Mouse (Mus musculus) cerebral cortex, adult 2 months (tissue): ENCODE measurements around the gene Eml2.

Experiments
- WGBS: fragments of 180-500 bp; shearing (Covaris S2); methylation state at CpG from one replicate; pipeline ENCODE4 v1.1.7; 2018; 5-methylcytosine and 5-hydroxymethylcytosine counted together

Gene Eml2

DNA sequence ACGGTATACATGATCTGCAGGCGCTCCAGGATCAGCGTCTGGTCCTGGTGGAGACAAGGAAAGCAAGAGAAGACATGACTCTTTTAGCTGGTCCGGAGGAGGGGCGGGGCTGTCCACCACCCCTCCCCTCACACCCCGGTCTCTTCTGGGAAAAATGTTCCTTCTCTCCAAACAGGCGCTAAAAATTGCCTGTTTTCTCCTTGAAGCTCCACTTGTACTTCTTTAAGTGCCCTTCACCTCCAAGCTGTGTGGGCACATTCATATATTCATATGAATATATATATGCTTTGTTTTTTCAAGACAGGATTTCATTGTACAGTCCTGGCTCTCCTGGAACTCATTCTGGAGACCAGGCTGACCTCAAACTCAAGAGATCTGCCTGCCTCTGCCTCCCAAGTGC lies 13.3 kb upstream of the Eml2 start:
- WGBS, result 84% methylated on average over 7 of the region's 7 CpGs

DNA sequence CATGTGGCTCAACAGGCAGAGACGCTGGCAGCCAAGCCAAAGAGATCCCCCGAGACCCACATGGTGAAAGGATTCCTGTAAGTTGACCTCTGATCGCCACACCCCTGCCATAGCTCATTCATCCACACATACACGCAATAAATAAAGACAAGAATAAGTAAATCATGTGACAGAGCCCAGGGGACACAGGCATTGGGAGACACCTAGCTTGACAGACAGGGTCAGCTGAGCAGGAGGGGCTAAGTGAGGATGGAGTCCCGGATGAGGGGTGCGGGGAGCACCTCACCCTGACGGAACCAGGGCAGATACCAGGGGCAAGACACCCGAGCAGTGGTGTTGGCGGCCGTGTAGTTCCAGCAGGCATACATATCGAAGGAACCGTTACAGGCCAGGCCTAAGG lies 12.5 kb upstream of the Eml2 start:
- WGBS, result 66% methylated on average over 12 of the region's 12 CpGs

GRCm38 (mm10) chr7:19164189-19164588 lies 12.0 kb upstream of the Eml2 start:
- WGBS, result 15% methylated on average over 6 of the region's 6 CpGs

DNA sequence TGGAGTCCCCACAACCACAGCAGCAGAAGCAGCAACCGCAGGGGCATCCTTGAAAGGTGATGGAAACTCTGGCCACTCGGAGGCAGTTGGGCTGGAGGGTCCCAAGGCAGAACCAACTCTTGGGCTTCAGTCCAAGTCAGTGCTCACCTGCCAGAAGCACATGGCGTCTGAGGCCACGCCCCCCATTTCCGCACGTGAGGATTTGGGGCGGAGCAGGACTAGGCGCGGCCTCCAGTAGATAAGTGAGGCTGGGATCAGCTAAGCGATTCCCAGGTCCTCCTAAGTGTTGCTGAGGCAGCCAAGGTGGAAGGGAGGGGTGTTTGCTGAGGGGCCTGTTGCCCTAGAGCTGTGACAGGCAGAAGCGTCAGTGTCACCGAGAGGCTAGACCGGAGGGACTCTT lies 11.2 kb upstream of the Eml2 start:
- whole genome bisulfite sequencing, result 37% methylated on average over 13 of the region's 13 CpGs

DNA sequence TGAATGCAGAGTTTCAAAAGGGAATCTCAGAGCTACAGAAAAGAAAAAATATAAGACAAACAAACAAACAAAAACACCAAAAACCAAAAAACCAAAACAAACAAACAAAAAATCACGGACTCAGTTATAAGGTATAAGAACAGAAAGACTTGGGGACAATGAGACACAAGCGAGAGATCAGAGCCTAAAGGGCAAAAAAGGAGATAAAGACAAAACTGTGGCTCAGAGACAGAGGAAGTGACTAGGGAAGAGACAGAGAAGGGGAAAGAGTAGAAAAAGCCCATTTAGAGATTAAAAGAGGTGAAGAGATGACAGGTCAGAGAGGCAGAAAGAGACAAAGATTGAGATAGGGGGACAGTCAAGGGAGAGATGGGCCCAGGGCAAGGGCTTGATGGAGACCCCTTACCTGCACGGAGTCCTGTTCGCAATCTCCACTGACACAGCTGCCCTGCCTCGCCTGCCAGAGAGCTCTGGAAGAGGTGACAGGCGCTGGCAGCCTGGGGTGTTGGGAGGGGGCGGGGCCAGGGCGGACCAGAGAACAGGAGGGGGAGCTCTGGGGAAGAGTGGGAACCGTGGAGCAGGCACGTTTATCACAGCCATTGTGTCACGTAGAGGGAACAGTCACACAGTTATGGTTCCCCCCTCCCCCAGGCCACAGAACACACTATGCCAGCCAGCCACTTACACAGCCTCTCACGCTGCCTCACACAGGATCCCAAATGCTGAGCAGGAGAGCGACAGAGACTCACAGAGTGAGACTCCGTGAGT lies 10.4 kb upstream of the Eml2 start, which contains the start of gene Gipr:
Gene Gipr, minus strand, starts transcription at position 472 of the 768 bp plus-strand sequence.
- WGBS, result 19% methylated on average over 14 of the region's 14 CpGs

DNA sequence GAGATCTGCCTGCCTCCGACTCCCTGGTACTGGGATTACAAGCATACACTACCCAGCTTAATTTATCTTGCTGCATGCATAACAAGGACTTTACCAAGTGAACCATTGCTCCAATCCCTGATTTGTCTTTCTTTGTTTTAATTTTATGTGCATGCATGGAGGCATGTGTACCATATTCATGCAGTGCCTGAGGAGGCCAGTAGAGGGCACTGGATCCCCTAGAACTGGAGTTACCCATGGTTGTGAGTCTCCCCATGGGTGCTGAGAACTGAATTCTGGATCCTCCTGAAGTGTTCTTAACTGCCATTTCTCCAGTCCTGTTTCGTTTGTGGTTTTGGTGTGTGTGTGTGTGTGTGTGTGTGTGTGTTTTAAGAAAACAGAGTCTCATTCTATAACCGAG lies 9.2 kb upstream of the Eml2 start:
- 86% methylated on average over 3 of the region's 3 CpGs for WGBS

- WGBS, result 41% methylated on average over 10 of the region's 10 CpGs
Measured at GRCm38 (mm10) chr7:19169506-19169905, 6.7 kb upstream of the Eml2 start.

- 17% methylated on average over 8 of the region's 8 CpGs for WGBS
Measured at GRCm38 (mm10) chr7:19170142-19170541, 6.1 kb upstream of the Eml2 start.

DNA sequence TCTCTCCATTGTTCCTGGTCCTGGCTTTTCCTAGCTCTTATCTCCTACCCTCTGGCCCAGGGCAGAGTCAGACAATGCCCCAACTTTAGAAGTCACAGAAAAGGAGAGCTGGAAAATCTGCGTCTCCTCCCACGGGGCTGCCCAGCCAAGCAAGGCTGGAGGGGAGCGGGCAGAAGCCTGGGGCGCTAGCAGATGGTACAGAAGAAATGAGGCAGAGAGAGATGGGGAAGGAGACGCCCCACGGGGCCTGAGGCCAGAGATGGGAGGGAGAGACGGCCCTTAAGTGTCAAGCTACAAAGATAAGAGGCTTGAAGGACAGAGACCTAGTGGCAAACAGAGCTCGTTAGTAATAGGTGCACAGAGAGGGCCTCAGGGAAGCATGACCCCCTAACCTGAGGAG lies 4.4 kb upstream of the Eml2 start:
- WGBS, result 33% methylated on average over 8 of the region's 8 CpGs

- WGBS, result under 1% methylated on average over 17 of the region's 17 CpGs
Measured at GRCm38 (mm10) chr7:19172874-19173273, 3.3 kb upstream of the Eml2 start.

DNA sequence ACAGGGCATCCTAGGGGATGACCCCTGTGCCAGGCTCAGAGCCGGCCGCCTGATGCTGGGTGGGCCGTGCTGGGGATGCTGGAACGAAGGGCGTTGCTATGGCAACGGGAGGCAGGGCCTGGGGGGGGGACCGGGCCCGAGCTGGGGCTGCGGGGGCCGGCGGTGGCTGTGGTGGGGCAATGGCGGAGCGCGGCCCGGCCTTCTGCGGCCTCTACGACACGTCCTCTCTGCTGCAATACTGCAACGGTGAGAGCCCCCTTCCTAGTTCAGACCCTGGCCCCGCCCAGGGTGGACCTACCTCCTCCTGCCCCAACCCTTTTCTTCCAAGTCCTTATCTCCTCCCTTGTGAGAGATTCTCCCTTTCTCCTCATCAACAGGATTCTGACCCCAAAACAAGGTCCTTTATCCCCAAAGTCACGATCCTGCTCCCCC lies 311 bp downstream of the Eml2 start:
- 2% methylated on average over 21 of the region's 21 CpGs for WGBS

DNA sequence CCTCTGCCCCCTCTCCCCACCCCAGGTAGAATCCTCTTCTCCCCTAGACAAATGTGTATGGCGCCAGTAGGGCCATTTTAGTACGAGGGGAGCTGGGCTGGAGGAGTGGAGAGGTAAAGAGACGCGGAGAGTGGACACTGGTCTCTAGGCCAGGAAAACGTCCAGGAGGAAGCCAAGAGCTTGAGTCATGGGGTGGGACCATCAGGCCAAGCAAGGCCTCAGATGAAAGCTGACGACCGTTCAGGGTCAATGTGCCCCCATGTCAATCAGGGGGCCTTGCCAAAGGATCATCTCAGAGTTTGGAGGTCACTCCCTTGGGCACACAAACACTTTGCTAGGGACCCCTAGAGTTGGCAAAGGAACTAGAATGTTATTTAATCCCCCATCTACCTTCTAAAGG lies 995 bp downstream of the Eml2 start:
- WGBS, result 32% methylated on average over 7 of the region's 7 CpGs

- 6% methylated on average over 18 of the region's 18 CpGs for WGBS
Measured at GRCm38 (mm10) chr7:19178035-19178434, 1.8 kb downstream of the Eml2 start.

GRCm38 (mm10) chr7:19178443-19179092 lies 2.3 kb downstream of the Eml2 start:
- whole genome bisulfite sequencing, result 4% methylated on average over 27 of the region's 27 CpGs

DNA sequence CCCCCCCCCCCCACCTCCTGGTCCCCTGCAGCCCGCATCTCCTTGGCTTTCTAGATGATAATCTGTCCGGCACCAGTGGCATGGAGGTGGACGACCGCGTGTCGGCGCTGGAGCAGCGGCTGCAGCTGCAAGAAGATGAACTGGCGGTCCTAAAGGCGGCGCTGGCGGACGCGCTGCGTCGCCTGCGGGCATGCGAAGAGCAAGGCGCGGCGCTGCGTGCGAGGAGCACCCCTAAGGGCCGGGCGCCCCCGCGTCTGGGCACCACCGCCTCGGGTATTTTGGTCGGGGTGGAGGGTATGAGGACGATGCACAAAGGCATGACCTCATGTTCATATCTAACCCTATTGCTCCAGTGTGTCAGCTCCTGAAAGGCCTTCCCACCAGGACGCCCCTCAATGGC lies 3.0 kb downstream of the Eml2 start:
- WGBS, result 2% methylated on average over 31 of the region's 32 CpGs

DNA sequence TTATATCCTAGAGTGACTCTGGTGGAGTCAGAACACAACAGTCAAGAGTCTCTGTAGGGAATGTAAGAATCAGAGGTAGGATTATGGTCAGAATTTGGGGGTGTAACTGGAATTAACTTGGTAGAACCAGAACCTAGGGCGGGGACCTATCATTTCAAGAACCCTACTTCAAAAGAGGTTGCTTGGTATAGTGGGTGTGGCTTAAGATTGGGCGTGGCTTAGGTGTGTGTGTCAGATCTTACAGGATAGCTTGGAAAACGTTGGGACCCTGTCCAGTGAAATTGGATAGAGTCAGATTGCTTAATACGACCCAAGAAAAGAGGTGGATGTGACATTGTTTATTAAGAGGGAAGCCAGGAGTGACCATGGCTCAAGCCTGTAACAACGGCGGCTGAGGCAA lies 3.7 kb downstream of the Eml2 start:
- 50% methylated on average over 6 of the region's 6 CpGs for WGBS

GRCm38 (mm10) chr7:19180862-19181429 lies 4.7 kb downstream of the Eml2 start:
- 11% methylated on average over 27 of the region's 27 CpGs for WGBS

DNA sequence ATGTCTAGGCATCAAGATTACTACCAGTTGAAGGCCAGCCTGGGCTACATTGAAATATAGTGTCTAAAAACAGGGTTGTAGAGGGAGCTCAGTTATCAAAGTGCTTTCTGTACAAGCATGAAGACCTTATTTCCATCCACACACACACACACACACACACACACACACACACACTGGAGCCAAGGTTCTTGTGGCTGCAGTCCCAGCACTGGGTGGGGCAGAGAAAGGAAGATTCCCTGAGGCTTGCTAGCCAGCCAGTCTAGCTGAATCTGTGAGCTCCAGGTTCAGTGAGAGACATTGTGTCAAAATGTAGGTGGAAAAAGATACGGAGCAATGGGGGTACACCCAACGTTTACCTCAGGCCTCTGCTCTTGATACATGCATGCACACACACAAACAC lies 8.0 kb downstream of the Eml2 start:
- 11% methylated on average over 2 of the region's 2 CpGs for WGBS

DNA sequence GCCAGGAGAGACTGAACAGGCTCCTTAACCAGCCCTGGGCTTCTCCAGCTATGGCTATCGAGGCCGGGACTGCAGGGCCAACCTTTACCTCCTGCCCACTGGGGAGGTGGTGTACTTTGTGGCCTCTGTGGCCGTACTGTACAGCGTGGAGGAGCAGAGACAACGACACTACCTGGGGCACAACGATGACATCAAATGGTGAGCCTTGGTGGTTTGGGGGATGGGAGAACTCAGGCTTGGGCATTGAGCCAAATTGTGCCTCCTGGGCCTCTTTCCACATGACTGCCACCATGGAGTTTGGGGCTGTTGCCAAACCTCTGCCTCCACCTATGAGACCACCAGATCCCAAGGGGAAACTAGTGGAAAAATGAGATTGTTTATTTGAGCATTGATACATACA lies 8.5 kb downstream of the Eml2 start:
- 29% methylated on average over 6 of the region's 6 CpGs for WGBS

- WGBS, result 98% methylated on average over 4 of the region's 4 CpGs
Measured at GRCm38 (mm10) chr7:19194676-19195075, 18.5 kb downstream of the Eml2 start.

- WGBS, result 50% methylated on average over 6 of the region's 6 CpGs
Measured at GRCm38 (mm10) chr7:19196676-19197075, 20.5 kb downstream of the Eml2 start.

GRCm38 (mm10) chr7:19197985-19198384 lies 21.8 kb downstream of the Eml2 start:
- 35% methylated on average over 2 of the region's 2 CpGs for WGBS

DNA sequence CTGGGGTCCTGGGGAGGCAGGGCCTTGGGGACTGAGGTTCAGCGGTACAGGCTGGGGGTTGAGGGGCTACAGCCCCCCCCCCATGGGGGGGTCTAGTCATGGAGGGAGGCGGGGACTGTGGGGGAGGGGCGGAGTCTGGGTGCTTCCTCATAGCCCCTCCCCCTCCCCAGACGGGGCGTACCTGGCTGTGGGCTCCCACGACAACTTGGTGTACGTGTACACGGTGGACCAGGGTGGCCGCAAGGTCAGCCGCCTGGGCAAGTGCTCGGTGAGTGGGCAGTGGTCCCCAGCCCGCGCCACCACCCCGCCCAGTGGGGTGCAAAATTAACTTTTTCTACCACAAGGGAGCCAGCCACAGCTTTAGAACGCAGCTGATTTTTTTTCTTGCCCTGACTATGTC lies 25.4 kb downstream of the Eml2 start:
- 72% methylated on average over 14 of the region's 15 CpGs for WGBS
